Mouse (Mus musculus) spleen, adult 12 weeks (tissue): ENCODE measurements at regions not wholly inside any gene's neighbourhood (a gene's known extent, or its start where the extent isn't known, plus 50 kb on each side); places are given as distances from the start of the nearest gene placed in this dataset.

Experiments
- DNase-seq: peaks from one replicate; pipeline ENCODE4 v3.0.0; 2022; ENCODE audit warnings: low spot score

DNA sequence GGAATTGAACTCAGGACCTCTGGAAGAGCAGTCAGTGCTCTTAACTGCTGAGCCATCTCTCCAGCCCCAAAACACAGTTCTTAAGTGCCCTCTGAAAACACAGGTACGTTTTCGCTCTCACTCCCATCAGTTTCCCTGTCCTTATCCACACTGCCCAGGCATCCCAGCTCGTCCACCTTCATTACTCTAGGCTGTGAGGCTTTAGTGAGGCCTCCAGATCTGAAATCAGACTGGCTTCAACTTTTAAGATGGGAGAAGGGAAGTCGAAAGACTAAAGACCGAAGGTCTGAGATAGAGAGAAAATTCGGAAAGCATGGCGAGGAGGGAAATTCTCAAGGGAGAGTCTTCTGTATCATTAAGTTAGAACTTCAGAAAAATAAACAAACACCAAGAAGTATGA is 54.8 kb upstream of the Tet2 start:
- DNase-seq: no peak

DNA sequence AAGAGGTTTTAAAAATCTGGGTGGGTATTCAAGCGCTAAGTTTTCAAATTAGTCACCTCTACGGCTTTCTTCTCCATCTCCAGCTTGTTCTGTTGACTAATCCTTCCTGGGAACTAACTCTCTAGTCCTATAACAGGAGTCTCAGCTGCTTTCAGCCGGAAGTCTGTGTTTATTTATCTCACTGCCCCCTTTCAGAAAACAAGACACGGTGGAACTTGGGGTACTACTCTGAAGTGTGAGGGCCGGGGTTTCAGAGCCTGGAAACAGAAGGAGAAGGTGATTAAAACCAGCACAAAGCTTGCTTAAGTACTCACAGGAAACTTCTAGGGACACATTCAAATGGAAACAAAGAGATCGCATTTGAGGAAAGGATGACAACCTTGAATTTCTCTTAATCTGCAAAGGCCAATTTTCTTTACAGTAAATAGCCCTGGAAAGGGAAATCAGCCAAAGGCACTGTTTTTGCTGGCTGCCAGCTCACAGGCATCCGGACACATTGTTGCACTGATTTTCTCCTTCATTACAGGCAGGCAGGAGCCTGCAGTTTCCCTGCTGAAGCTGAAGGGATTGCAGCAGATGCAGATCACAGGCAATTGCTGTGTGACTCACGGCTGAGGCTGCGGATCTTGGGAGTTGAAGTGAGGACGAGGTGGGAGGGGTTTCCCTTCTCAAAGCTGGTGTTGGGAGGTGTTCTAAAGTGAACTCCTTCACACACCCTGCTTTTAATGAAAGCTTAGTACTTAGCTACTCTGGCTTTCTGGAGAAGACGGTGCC is 55.7 kb upstream of the Tet2 start:
- DNase-seq: no peak

DNA sequence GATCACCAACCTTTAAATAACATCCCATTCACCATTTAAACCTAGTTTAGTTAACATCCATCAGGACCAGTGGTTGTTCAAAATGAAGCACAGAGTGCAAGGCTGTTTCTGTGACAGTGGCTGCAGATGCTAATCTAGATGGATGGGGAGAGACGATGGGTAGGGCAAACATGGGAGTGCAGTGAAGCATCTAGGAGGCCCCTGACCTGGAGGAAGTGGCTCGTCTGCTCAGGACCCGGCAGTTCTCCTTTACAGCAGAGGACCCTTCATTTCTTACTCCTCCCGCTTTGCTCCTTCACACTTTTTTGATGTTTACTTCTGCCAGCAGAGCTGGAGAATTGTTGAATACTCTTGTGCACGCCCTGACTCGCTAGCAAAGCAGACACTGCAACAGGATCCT is 60.5 kb upstream of the Tet2 start:
- DNase-seq: no peak

DNA sequence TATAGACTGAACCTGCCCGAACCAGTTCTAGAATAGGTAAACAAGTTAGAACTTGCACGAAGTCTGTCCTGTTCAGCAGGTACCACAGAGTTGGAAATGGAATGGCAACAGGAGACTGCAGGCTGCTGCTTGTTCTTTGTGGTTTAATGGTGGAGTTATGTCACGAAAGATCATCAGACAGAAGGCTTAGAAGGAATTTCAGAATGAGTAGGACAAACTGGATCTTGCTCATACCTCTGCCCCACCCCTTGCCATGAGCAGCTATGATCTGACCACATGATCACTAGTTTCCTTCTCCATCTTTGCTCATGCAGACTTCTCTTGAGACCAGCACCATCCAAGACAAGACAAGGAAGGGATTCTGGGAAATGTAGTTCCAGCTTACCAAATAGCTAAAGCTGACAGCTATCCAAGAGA is 63.9 kb upstream of the Tet2 start:
- no peak for DNase-seq

DNA sequence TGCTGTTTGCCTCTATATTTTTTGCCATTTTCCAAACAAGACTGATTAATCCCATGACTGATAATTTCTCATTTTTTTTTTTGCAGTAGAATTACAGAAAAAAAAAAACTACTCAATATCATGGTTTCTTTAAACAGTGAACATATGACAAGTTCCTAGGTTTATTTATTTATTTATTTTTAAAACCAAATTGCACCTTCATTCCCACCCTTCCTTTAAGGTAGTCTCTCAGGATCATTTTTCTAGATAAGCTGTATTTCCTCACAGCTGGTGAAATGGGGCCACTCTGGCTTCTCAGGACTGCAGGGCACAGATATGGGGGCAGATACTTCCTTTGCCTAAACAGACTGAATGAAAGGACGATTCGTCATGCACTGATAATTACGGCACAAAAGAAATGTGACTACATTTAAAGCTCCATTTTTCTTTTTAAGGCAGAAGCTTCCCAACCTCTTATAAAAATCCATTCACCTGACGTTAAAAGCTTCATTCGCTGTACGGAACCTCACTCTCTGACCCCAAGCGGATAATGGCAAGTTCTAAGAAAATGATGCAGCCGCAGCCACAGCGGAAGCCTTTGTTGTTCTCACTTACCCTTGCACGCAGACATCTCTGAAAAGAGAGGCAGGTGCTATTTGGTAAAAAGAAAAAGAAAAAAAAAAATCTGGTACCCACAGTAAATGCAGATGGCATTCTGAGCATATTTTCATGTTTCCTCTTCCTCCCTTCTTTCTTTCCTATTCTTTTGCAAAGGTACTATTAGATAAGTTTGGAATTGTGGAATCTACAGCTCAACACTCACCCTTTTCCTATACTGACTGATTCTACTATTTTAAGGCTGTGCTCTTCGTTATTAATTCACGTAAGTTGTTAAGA is 69.1 kb upstream of the Tet2 start:
- no peak for DNase-seq

DNA sequence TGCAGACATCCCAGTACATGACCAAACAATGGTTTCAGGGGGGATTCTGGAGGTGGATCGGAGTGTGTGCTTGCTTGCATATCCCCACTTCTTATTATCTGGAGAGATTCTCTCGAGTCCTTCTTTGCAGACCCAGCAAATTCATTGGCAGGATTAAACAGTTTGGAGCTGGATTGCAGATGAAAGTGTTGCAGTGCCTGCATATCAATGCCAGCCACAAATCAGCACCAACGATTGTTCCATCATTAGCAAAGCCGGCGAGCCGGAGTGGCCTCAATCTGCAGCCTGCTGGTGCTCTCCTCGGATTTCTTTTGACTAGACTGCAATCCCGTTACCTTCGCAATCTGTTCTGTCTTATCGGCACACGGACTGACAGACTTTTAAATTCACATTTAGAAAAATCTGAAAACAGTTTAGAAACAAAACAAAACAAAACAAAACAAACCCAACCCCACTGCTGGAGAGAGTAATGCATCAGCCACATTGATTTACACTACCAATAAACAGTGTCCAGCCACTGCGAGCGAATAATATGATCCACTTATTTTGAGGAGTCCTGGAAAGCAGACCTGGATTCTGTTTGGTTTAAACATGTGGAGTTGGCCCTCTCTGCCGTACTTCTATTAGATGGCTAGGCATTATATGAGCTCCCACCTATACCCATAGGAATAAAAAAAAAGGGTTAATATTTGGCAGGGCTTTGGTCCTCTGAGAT is 69.9 kb upstream of the Tet2 start:
- DNase-seq: no peak

DNA sequence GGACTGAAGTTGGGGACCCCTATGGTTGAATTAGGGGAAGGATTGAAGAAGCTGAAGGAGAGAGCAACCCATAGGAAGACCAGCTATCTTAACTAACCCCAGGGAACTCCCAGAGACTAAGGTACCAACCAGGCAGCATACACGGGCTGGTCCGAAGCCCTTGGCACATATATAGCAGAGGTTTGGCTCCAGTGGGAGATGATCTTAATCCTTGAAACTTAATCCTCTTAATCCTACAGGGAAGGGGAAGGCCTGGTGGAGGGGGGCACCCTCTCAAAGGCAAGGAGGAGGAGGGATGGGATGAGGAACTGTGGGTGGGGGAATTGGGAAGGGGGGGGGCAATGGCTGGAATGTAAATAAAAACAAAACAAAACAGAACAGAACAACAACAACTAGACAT is 72.1 kb upstream of the Tet2 start:
- DNase-seq: no peak

DNA sequence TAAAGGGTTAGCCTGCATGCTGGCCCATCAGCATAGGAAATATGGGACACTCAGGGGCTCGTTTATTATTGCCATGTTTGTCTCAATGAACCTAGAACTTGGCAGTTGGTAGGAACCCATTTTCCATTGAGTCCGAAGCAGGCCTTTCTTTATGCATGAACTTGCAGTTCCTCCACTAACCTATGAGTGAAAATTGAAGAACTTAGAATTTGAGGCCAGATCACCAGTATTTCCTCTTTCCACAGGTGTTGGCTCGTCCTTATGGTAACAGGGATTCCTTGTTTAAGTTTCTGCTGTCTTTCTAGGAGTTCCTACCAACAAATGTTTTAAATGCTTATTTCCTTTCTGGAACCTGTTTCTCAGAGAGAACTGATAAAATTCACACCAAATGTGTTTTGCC is 73.6 kb upstream of the Tet2 start:
- no peak for DNase-seq

DNA sequence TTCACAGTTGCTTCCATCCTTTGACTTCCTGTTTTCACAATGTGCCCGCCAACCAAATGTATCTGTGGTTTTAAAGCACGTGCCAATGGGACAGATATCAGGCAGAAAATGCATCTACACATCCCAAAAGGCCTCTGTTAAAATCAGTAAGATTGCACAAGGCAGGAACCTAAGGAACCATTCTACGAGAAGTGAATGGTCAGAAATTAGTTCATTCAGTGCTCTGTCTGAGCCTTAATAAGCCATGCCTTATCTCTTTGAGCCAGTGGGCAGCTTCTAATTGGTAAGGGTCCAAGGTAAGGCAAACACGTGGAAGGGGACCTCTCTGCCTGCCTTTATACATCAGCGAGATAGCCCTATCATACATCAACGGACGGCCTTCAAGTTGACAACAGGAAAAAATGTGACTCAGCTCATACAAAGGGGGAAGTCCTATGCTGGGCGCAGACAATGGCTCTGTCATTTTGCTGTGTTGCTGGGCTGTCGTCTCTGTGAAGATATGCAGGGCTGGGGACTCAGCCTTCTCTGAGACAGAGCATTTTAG is 78.3 kb upstream of the Tet2 start:
- DNase-seq: no peak

DNA sequence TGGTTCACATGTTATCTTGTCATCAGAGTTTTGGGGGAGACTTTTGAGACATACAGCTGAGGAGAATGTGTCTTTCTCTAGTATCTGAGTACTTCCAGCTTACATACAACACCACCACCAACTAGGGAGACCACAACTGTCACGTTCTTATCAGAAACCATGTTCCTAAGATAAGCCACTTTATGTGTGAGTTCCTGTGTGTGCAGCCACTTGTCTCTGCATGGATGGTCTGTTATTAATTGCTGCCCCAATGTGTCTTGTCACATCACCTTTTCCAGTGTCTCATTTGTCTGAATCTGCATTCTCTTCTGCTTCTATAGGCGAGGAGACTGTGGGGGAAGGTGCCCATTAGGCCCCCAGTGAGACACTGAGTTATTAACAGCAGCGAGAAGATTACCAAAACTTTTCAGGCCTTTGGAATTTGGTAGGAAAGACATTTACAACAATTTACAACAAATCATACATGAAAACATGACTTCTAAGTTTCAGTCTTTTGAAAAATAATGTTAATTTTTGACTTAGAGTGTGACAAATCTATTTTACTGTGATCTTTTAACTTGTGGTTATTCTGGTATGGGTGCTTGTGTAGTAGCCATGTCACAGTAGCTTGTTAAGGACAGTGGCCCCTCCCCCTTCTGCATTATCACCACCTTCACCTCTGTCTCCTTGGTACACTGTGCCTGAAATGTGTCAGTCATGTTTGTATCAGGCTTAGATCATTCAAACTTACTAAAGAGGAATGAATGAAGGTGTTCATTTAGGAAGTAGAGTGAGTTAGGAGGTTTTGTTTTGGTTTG is 79.3 kb upstream of the Tet2 start:
- DNase-seq: no peak

DNA sequence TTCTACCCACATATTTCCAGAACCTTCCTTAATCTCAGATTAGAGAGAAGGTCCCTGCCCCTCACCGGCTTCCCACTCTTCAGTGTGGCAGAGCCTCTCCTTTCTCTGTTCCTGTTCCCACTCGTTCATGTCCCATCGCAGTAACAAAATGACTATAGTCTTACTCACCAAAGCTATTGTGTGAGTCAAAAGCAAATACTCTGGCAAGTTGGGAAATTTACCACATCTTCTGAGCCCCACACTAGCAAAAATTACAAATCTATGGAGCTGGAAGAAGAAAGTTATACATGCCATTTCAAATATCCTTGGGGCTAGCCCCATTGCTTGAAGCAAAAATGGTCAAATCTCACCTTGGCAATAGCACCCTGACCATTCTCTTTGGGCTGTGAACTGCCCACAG is 80.1 kb upstream of the Tet2 start:
- no peak for DNase-seq

DNA sequence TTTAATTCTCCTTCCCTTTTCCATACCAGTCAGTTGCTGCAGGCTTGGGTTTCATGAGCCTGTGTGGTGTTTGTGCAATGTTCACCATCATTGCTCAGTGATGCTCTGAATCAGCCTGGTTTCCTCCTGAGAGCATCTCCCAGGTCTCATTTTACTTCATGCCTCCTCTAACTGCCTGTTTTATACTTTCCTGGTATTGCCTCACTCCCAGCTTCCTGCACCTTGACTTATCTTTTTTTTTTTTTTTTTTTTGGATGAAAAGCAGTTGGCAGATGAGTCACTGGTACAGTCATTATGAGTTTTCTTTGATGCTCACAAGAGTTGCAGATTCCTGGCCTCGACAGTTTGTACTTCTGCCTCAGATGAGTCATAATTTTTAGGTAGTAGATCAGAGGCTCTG is 81.5 kb upstream of the Tet2 start:
- no peak for DNase-seq

DNA sequence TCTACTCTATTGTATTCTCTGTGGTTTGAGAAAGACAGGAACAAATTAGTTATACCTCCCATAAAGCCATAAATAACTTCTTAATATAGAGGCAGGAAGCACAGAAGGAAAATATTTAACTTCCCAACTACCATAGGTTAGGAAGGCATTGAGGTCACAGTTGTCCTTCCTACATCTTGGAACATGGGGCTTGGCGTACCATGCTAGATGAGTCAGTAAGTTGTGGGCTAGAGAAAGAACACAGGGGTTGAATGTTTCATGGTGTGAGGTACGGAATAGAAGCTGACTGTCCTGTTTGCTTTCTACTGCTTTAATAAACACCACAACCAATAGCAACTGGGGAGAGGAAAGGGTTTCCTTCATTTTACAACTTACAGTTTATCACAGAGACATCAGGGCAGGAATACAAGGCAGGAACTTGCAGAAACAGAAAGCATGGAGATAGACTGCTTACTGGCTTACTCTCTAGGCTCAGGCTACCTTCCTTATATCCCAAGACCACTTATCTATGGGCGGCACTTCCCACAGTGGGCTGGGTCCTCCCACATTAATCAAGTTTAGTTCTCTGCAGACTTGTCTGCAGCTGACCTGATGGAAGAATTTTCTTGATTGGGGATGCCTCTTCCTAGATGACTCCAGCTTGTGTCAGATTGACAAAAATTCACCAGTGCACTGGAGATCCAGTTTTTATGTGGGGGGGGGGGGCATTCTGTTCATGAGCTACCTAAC is 82.3 kb upstream of the Tet2 start:
- DNase-seq: no peak

DNA sequence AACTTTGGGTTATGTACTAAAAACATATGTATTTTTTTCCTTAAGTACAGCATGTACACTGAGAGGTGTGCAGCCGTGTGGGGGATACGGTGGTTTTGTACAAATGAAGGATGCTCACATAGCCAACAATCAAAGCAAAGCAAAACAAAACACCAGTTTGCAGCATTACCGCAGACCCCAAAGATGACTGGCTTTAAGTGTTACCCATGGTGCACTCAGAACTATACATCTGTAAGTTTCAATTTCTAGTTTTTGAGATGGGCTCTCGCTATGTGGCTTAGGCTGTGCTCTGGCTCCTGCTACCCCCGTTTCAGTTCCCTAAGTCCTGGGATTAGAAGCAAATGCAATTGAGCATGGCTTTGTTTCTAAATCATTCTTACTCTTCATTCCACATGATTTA is 89.4 kb upstream of the Tet2 start:
- DNase-seq: no peak

DNA sequence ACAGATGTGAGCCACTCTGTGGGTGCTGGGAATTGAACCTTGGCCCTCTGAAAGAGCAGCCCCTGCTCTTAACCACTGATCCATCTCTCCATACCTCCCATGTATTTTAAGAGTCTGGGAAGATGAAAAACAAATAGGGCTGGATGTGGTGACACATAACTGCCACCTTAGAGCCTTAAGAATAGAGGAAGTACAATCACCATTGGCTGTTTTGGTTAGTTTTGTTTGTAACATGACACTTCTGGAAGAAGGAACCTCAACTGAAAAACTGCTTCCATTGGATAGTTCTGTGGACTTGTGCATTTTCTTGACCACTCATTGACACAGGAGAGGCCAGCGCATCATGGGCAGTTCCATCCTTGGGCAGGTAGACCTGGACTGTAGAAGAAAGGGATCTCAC is 100.7 kb upstream of the Tet2 start:
- no peak for DNase-seq

DNA sequence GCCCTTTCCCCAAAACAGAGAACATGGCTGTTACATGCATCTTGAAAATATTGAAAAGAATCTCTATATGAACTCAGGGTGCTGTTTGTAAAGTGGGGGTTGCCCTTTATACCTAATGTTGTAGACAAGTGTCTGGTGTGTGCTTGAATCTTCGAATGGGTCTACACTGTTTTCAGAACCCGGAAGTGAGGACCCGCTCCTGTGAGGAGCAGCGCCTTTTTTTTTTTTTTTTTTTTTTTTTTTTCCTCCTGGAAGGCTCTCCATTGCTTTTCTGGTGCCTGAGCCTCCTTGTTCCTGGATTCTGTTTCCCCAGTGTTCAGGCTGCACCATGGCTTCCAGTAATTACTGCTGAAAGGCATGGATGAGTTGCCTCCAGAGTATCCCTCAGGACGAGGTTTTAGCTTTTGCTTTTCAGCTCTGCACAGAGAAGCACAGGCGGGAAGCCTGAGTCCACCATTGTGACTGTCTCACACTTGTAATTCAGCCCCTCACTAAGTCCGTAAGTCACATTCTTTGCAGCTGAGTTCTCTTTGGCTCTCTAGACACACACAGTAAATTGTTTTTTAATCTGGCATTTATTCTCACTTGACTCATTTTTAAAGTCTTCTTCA is 101.6 kb upstream of the Tet2 start:
- DNase-seq: no peak

DNA sequence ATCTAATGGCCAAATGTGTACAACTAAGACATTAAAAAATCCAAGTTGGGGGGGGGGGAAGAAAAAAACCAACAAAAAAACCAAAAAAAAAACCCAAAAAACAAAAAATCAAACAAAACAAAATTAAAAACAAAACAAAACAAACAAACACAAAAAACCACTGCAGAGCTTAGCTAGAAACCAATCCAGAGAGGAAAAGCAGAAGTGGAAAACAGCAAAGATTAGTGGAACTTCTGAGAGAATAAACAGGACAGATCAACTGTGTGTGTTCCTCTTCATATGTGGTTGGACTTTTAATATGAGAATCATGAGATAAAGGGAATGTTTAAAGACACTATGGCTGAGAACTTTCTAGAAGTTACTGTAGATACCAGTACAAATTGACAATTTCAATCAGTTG is 105.1 kb upstream of the Tet2 start:
- DNase-seq: no peak

DNA sequence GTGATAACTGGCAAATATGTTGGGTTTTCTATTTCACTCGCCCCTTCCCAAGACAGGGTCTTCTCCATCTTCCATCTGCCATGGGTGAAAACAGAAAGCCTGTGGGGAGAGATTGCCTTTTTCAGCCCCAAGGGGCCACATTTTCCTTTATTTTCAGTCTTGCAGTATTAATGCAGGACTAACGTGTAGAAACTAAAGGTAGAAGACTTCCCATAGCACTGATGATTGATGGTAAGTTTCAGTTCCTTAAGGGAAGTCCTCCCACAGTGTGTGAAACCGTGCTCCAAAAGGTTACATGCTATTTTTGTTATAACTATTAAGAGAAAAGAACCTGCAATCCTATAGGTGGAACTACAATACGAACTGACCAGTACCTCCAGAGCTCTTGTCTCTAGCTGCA is 107.1 kb upstream of the Tet2 start:
- no peak for DNase-seq

DNA sequence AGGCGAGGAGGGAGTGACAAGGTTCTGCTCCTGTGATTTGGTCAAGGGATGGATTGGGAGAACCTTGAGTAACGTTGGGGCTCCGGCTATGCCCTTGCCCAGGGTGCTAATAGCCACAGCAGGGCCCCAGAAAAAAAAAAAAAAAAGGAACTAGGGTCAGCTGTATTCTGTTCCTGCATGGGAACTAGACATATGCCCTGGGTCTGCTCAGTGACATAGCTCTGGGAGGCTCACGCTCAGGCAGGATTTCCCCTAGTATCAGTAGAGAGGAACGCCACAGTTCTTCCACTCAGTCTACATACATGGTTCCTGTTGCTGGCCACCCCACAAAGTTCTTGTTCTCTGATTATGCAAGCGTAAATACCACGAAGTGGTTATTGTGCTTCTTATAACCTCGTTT is 114.8 kb upstream of the Tet2 start:
- DNase-seq: no peak

DNA sequence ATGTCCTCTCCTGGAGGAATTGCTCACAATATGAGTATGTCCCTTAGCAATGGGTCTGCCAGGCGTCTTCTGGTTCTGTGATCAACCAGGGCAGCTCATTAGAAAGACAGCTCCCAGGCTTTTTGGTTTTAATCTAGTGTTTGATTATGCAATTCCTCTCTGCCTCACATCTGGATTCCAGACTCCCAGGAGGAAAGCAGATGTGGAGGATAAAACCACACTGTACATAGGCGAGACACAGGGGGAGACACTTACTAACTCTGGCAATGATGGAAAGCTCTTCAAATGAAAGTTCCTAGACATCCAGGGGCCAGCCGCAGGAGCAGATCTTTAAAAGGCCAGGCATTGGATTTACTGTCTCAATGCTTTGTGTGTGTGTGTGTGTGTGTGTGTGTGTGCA is 116.4 kb upstream of the Tet2 start:
- no peak for DNase-seq

DNA sequence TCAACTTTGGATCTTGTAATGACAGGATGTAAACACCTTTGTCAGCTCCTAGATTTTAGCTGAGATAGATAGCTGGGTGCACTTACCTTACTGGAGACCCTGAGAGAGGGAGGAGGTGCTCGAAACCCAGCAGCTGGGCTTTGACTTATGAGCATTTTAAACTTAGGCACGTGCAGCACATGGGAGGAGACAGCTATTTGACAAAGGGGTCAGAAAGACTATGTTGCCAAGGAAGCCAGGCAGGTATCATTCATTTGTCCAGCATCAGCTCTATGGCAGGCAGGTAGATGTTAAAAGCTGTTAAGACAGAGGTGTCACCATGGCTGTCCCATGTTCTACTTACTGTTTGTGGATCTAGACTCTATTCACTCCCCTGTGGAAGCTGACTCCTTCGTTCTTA is 120.0 kb upstream of the Tet2 start:
- no peak for DNase-seq
